Mouse (Mus musculus) midbrain, postnatal 0 days (tissue): ENCODE data around the gene 1700025G04Rik. TPM values are rescaled to one million over a fixed set of nuclear protein-coding genes. Genes with fewer than 3 reads are reported as not detected.

Experiments used
- ATAC-seq: fragments of 200-750 bp; cut with Nextera tagmentation; 2 replicates; pipeline ENCODE4 v1.8.0; 2017; ENCODE audit warnings: moderate number of reproducible peaks, mild to moderate bottlenecking, moderate TSS enrichment, moderate library complexity; ENCODE audit not compliant: low FRiP score
- DNase-seq: peaks from one replicate; pipeline ENCODE4 v3.0.0-alpha.2; 2015; ENCODE audit warnings: low spot score
- H3K27ac ChIP-seq: fragments of 300-500 bp; sonication (generic); 2 replicates; pipeline ENCODE4 v1.5.1; 2014; ENCODE audit warnings: low read depth, mild to moderate bottlenecking, low read length, mixed read lengths
- H3K27me3 ChIP-seq: fragments of 300-500 bp; sonication (generic); 2 replicates; pipeline ENCODE4 v1.6.1; 2014; ENCODE audit warnings: low read length, control low read depth, mixed read lengths; ENCODE audit not compliant: insufficient read depth
- H3K36me3 ChIP-seq: fragments of 300-500 bp; sonication (generic); 2 replicates; pipeline ENCODE4 v1.6.1; 2014; ENCODE audit warnings: low read length, control low read depth, mixed read lengths; ENCODE audit not compliant: insufficient read depth
- H3K4me1 ChIP-seq: fragments of 300-500 bp; sonication (generic); 2 replicates; pipeline ENCODE4 v1.6.1; 2014; ENCODE audit warnings: mild to moderate bottlenecking, control low read depth, antibody characterized with exemption, low read length, mixed read lengths; ENCODE audit not compliant: insufficient read depth
- H3K4me2 ChIP-seq: fragments of 300-500 bp; sonication (generic); 2 replicates; pipeline ENCODE4 v1.6.1; 2014; ENCODE audit warnings: low read depth, mild to moderate bottlenecking, low read length, mixed read lengths; ENCODE audit not compliant: poor library complexity, severe bottlenecking
- H3K4me3 ChIP-seq: fragments of 300-500 bp; sonication (generic); 2 replicates; pipeline ENCODE4 v1.5.1; 2014; ENCODE audit warnings: low read depth, mild to moderate bottlenecking, low read length, moderate library complexity
- H3K9ac ChIP-seq: fragments of 300-500 bp; sonication (generic); replicated peaks from 2 replicates; pipeline ENCODE4 v1.6.1; 2014; ENCODE audit warnings: mild to moderate bottlenecking, low read length, moderate library complexity, mixed read lengths; ENCODE audit not compliant: poor library complexity, severe bottlenecking
- H3K9me3 ChIP-seq: fragments of 300-500 bp; sonication (generic); 2 replicates; pipeline ENCODE4 v1.6.1; 2016; ENCODE audit warnings: low read length, control low read depth
- CTCF ChIP-seq: IDR thresholded peaks from 2 replicates; pipeline ENCODE4 v1.5.1; 2016; ENCODE audit warnings: antibody characterized with exemption, mild to moderate bottlenecking
- WGBS: fragments of 180-500 bp; shearing (Covaris S2); extraction: QIAGEN DNeasy Blood & Tissue Kit; methylation state at CpG from one replicate; pipeline ENCODE4 v1.1.7; 2014; 5-methylcytosine and 5-hydroxymethylcytosine counted together
- polyA plus RNA-seq: library from polyadenylated mRNA; unstranded; fragments of >200 nt; fragmentation: Nextera tagmentation; extraction: Ambion mirVana; gene quantifications from 2 replicates; pipeline ENCODE4 v1.2.1, GENCODE M21; 2015
- total RNA-seq: library from RNA; depleted of rRNA; stranded (reverse); fragments of >200 nt; gene quantifications from 2 replicates; pipeline ENCODE4 v1.2.3, GENCODE M21; 2014

1700025G04Rik gene
- total and polyA plus RNA-seq, 2 experiments from 2014 or later, result 22.6 to 24.0 TPM

GRCm38 (mm10) chr1:151881253-151881652 lies 208.7 kb downstream of the 1700025G04Rik start:
- Histone ChIP-seq H3K36me3 (no peaks in the 10 kb centered on the region; the same call in 1 of the 2 replicates), H3K27ac (peak overlapping the region; percentile 38; the same call in 1 of the 2 replicates), H3K9me3 (no peaks in the 10 kb centered on the region), H3K4me1 (0 out of 2 replicates have a peak, but pooled peaks cover 8% of the 10 kb centered on the region), H3K4me2 (no peak overlapping the region), H3K9ac (0 out of 2 replicates have a peak overlapping the region, but pooled peaks have one; percentile 0), H3K27me3 (no peaks in the 10 kb centered on the region), H3K4me3 (no peak overlapping the region)
- peak; percentile 70 for DNase-seq
- 58% methylated on average over 1 of the region's 1 CpGs for WGBS
- peak; percentile 69 for ATAC-seq
- no peak for TF ChIP-seq CTCF

GRCm38 (mm10) chr1:151880731-151881130 lies 209.2 kb downstream of the 1700025G04Rik start:
- Histone ChIP-seq H3K27me3 (no peaks in the 10 kb centered on the region), H3K36me3 (no peaks in the 10 kb centered on the region; the same call in 1 of the 2 replicates), H3K4me3 (no peak overlapping the region), H3K9me3 (no peaks in the 10 kb centered on the region), H3K4me1 (0 out of 2 replicates have a peak, but pooled peaks cover 8% of the 10 kb centered on the region), H3K9ac (no peak overlapping the region), H3K4me2 (no peak overlapping the region), H3K27ac (peak overlapping the region; percentile 34; the same call in 1 of the 2 replicates)
- DNase-seq, result no peak
- ATAC-seq, result no peak
- no peak for TF ChIP-seq CTCF
- WGBS, result 39% methylated on average over 5 of the region's 5 CpGs

- no peak overlapping the region for H3K9ac ChIP-seq
- ATAC-seq (no peak), DNase-seq (no peak)
- H3K4me3 ChIP-seq, result no peak overlapping the region
- no peak overlapping the region for H3K27ac ChIP-seq
- 0 out of 2 replicates have a peak, but pooled peaks cover 8% of the 10 kb centered on the region for H3K4me1 ChIP-seq
- 75% methylated on average over 13 of the region's 13 CpGs for WGBS
- no peaks in the 10 kb centered on the region for H3K27me3 ChIP-seq
- H3K4me2 ChIP-seq, result no peak overlapping the region
- H3K9me3 ChIP-seq, result no peaks in the 10 kb centered on the region
- no peak for TF ChIP-seq CTCF
- no peaks in the 10 kb centered on the region; the same call in 1 of the 2 replicates for H3K36me3 ChIP-seq
Observed at GRCm38 (mm10) chr1:151879966-151880365, 210.0 kb downstream of the 1700025G04Rik start.

- Histone ChIP-seq H3K4me3 (no peak overlapping the region), H3K36me3 (no peaks in the 10 kb centered on the region; the same call in 1 of the 2 replicates), H3K27me3 (no peaks in the 10 kb centered on the region), H3K4me2 (no peak overlapping the region), H3K9me3 (no peaks in the 10 kb centered on the region), H3K9ac (no peak overlapping the region), H3K4me1 (0 out of 2 replicates have a peak, but pooled peaks cover 8% of the 10 kb centered on the region), H3K27ac (no peak overlapping the region)
- DNase-seq, result no peak
- no peak for ATAC-seq
- no peak for TF ChIP-seq CTCF
- WGBS, result 88% methylated on average over 11 of the region's 11 CpGs
Observed at GRCm38 (mm10) chr1:151879308-151879850, 210.5 kb downstream of the 1700025G04Rik start.

- no peaks in the 10 kb centered on the region for H3K27me3 ChIP-seq
- TF ChIP-seq CTCF, result no peak
- no peak overlapping the region for H3K27ac ChIP-seq
- H3K4me3 ChIP-seq, result no peak overlapping the region
- no peak for ATAC-seq
- H3K4me1 ChIP-seq, result 0 out of 2 replicates have a peak, but pooled peaks cover 8% of the 10 kb centered on the region
- 31% methylated on average over 4 of the region's 4 CpGs for WGBS
- no peak for DNase-seq
- no peak overlapping the region for H3K4me2 ChIP-seq
- no peaks in the 10 kb centered on the region for H3K36me3 ChIP-seq
- no peak overlapping the region for H3K9ac ChIP-seq
- H3K9me3 ChIP-seq, result no peaks in the 10 kb centered on the region
Observed at GRCm38 (mm10) chr1:151878411-151878810, 211.5 kb downstream of the 1700025G04Rik start.

- DNase-seq (no peak), ATAC-seq (no peak)
- H3K9ac ChIP-seq, result no peak overlapping the region
- H3K4me2 ChIP-seq, result no peak overlapping the region
- no peaks in the 10 kb centered on the region for H3K27me3 ChIP-seq
- H3K27ac ChIP-seq, result no peak overlapping the region
- no peak overlapping the region for H3K4me3 ChIP-seq
- 80% methylated on average over 5 of the region's 5 CpGs for WGBS
- TF ChIP-seq CTCF, result no peak
- 0 out of 2 replicates have a peak, but pooled peaks cover 4% of the 10 kb centered on the region for H3K4me1 ChIP-seq
- H3K9me3 ChIP-seq, result no peaks in the 10 kb centered on the region
- H3K36me3 ChIP-seq, result no peaks in the 10 kb centered on the region
Observed at GRCm38 (mm10) chr1:151872971-151873370, 217.0 kb downstream of the 1700025G04Rik start.
